Mouse (Mus musculus): ENCODE measurements around the gene Anapc11. TPM values are rescaled to one million over a fixed set of nuclear protein-coding genes. Genes with fewer than 3 reads are reported as not detected.
"Not testable (repeated sequence)": the region's sequence is repeated elsewhere in the genome, so short reads cannot be mapped to it uniquely, and the experiment has no call there.

The Anapc11 gene
- total RNA-seq (2021) = 10 to 100 TPM; 93.5 to 97.0 TPM
- long read RNA-seq, transcript Anapc11-202 (3 exons, 962 nt) = minor isoform, 29 of 71 reads
- long read RNA-seq, transcript Anapc11-201 (3 exons, 3,229 nt) = major isoform, 36 of 71 reads
- long read RNA-seq, partial matches to known transcripts = 5 of 71 reads
- long read RNA-seq, other reads (novel, unspliced or antisense) = 1 of 71 reads

DNA sequence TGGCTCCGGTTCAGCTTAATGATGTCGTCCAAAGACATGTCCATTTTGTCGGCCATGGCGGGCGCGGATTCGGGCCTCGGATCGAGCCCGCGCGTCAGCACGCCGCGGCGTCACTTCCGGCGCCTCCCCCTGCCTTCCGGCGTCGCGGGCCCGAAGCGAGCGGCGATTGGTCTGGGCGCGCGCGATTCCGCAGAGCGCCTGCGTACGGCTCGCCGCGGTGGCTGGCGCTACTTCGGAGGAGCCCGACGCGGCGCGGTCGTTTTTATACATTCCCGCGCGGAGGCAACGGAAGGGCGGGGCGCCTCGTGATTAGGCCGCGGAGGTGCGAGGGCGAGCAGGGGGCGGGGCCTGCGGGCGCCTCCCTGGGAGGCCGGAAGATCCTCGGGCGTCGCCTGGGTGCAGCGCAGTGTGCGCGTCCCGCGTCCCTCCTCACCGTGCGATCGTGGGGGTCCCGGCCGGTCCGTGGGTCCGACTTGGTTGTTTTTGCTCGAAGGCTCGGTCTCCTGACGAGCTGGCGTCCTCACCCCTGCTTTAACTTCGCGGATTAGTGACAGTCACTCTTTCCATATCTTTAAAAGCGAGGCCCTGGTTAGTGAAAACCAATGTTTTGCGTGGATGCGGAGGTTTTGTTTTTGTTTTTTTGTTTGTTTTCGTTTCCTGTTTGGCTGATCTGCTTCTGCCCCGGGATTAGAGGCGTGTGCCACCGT lies at the start of gene Anapc11, which contains the start of gene Alyref:
TSS of gene Anapc11 (plus strand) at position 139 of the 707 bp plus-strand sequence.
TSS of gene Alyref (minus strand) at position 83 of the 707 bp plus-strand sequence.
- DNase-seq (ENCODE audit: low spot score in 2 of 2) = peak; percentile 91 to 95

DNA sequence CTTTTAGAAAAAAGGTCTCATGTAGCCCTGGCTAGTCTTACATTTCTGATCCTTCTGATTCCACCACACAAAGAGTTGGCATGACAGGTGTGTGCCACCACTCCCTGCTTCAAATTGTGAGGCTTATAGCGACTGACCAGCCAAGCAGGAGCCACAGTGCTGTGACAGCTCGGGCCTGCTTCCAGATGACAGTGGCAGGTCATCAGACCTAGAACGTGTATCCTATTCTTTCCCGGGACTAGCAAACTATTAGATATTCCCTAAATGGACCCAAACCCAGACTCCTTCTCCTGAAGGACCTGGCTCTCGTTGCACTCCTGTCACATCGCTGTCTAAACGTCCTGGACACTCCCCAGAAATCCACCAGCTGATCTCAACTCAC lies 49.4 kb upstream of the Anapc11 start:
- DNase-seq (ENCODE audit: low spot score in 2 of 2) = no peak

DNA sequence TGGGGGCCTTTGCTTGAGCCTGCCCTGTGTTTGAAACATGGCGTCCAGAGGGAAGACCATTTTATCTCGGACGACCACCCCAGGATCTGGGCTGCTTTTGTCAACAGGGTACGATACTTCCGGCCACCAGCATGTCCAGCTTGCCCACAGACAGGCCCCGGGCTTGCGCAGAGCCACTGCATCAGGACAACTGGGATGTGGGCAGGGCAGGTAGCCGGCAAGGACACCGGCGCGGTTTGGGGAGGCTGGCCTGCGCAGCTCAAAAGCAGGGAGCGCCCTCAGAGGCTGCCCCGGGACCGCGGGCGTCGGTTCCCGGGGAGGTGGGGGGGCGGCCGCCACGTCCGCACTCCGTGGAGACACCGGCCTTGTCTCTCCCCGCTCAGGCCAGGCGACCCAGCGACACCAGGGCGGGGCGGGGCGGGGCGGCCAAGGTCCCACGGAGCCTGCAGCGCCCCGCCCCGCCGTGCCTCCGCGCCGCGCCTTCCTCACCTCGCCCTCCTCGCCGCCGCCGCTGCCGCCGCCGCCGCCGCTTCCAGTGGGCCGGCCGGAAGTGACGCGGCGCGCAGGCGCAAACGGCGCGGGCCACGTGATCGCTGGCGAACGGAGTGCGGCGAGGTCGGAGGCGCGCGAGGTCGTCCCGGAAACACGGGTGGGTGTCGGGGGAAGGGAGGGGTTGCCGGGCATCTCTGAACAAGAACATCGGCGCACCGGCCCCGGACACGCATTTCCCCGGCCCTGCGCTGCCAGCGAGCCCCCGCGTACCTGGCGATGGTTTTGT lies 48.9 kb upstream of the Anapc11 start, which contains the start of gene Mcrip1:
TSS of gene Mcrip1 (minus strand) at position 560 of the 778 bp plus-strand sequence.
- DNase-seq (ENCODE audit: low spot score in 2 of 2) = peak; percentile 90 to 93

DNA sequence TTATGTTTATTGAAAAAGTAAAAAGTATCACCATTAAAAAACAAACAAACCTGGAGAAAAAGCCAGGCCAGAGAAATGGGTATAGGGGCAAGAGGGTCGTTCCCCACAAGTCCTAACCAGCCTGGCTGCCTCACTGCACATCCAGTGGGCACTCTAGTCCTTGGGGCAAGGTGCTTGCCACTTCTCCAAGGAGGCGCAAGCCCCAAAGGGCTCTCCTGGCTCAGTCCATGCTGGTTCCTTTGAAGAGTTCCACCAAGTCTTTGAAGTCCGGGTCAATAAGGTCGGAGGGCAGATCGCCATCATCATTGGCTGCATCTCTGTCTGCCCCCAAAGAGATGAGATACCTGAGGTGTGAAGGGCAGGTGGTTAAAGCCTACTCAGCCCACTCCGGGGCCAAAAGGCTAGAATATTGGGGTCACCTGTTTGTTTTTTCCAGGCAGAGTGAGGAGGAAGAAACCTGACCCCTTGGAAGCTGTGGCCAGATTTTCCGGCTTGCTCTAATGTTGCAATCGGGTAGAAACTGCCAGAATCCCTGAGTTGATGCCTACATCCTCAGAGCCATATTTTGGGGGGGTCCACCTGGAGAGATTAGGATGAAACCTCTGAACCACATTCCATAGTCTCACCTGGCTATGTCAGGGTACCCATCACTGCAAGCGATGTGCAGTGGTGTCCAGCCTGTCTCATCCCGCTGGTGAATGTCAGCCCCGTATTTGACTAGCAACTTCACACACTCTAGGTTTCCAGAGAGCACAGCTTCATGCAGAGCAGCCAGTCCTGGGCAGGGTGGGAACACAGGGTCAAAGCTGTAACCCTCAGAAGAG lies 48.0 kb upstream of the Anapc11 start:
- DNase-seq (ENCODE audit: low spot score in 2 of 2) = no peak

GRCm38 (mm10) chr11:120550810-120551440 lies 47.3 kb upstream of the Anapc11 start, which contains the start of gene Ppp1r27:
TSS of gene Ppp1r27 (minus strand) at chr11:120551132.
- DNase-seq (ENCODE audit: low spot score in 2 of 2) = no peak

DNA sequence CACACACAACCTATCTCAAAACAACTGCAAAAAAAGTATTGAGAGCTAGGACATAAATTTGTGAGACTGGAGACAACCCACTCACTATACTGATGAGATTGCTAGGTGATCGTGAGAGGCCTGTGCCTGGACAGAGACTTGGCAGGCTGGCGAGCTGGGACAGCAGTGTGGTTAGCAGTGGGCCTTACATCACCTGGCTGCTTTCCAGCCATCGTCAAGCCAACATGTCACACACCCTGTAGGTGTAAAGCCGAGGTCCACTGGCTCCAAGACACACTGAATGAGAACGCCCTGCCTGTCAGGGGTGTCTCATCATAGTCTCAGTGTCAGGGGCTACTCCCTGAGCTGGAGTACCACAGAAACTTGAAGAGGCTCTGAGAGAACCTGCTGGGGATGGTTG lies 45.5 kb upstream of the Anapc11 start:
- DNase-seq (ENCODE audit: low spot score in 2 of 2) = no peak

- no peak for DNase-seq (ENCODE audit: low spot score in 2 of 2)
Measured at GRCm38 (mm10) chr11:120554834-120555233, 43.4 kb upstream of the Anapc11 start.

GRCm38 (mm10) chr11:120555260-120555659 lies 43.0 kb upstream of the Anapc11 start:
- no peak for DNase-seq (ENCODE audit: low spot score in 2 of 2)

DNA sequence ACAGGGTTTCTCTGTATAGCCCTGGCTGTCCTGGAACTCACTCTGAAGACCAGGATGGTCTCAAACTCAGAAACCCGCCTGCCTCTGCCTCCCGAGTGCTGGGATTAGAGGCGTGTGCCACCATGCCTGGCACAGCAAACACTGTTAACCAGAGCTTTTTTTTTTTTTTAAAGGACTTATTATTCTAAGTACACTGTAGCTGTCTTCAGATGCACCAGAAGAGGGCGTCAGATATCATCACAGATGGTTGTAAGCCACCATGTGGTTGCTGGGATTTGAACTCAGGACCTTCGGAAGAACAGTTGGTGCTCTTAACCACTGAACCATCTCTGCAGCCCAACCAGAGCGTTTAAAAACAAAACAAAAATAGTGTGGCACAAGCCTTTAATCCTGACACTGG lies 39.4 kb upstream of the Anapc11 start:
- DNase-seq (ENCODE audit: low spot score in 2 of 2) = not testable (repeated sequence)

- DNase-seq (ENCODE audit: low spot score in 2 of 2) = no peak
Measured at GRCm38 (mm10) chr11:120560952-120561728, 37.1 kb upstream of the Anapc11 start.

GRCm38 (mm10) chr11:120562949-120563348 lies 35.3 kb upstream of the Anapc11 start:
- DNase-seq (ENCODE audit: low spot score in 2 of 2) = no peak

- DNase-seq (ENCODE audit: low spot score in 2 of 2) = no peak
Measured at GRCm38 (mm10) chr11:120565114-120565513, 33.1 kb upstream of the Anapc11 start.

GRCm38 (mm10) chr11:120568324-120568723 lies 29.9 kb upstream of the Anapc11 start:
- DNase-seq (ENCODE audit: low spot score in 2 of 2) = no peak

- DNase-seq (ENCODE audit: low spot score in 2 of 2) = no peak
Measured at GRCm38 (mm10) chr11:120571122-120571521, 27.1 kb upstream of the Anapc11 start.

DNA sequence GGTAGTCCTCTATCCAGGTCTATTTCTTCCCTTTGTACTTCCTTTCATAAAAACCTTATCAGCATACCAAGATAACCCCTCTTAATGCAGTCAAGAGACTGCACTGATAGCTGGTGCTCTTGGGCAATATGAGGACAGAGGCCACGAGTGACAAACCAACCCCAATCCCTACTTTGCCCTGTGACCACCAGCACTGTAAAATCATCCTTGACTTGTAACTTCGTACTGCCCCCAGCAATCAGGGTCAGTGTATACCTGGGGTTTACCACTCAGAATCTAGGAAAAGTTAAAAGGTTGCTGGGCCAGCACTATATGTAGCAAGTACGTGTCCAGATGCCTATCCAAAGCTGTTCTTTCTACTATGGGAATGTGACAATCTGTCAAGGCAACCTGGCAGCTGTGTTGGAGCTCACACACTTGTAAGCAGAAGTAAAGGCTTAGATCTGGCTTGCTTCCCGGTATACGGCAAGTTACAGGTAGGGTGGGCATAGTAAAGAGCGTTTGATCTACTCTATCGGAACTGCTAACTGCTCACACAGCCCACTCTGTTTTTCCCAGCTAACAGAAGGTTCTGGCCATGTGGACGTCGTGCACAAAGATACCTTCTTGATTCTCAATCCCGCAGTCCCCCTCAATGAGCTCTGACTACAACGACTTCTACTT lies 26.3 kb upstream of the Anapc11 start:
- DNase-seq (ENCODE audit: low spot score in 2 of 2) = no peak

GRCm38 (mm10) chr11:120572417-120572751 lies 25.8 kb upstream of the Anapc11 start:
- no peak for DNase-seq (ENCODE audit: low spot score in 2 of 2)

DNA sequence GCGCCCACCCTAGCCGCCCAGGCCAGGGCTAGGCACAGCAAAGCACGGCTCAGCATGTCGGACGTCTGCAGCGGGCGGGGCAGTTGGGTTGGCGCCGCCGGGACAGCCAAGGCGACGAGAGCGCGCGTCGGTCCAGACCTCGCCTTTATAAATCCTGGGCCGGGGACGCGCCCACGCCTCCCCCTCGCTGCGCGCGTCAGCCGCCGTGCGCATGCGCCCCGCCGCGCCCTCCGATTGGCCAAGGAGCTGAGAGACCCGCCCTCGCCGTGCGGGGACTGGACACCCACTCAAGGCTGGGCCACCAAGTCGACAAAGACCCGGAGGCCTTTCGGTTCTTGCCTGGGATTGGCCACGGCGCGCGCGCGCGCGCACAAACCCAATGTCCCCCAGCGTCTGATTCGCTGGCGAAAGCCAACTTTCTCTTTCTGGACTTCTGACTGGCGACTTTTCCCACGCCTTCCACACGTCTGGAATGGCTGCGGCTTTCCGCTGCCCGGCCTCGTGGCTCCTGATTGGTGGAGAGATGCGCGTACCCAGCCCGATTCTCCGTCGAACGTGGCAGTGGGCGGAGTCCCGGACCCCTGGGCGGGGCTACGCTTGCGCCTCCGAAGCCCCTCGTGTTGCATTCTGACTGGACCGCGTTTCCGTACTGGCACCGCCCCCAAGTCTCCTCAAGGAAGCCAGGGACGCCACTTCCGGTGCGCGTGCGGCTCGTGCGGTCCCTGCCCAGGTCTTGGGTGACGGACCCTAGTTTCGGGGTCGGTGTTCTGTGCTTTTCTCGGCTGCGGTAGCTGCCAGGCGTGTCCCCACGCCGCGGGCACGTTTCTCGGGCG lies 25.3 kb upstream of the Anapc11 start, which contains the start of gene P4hb:
TSS of gene P4hb (minus strand) at position 502 of the 833 bp plus-strand sequence.
- DNase-seq (ENCODE audit: low spot score in 2 of 2) = peak; percentile 100

- no peak for DNase-seq (ENCODE audit: low spot score in 2 of 2)
Measured at GRCm38 (mm10) chr11:120573585-120574277, 24.5 kb upstream of the Anapc11 start.

All from layer of hippocampus, adult 18-20 months (tissue).